Mouse (Mus musculus) midbrain, embryonic 10.5 days (tissue): ENCODE results near the gene Kcnk4. TPM values are rescaled to one million over a fixed set of nuclear protein-coding genes. Genes with fewer than 3 reads are reported as not detected.
"Not testable (repeated sequence)": the region's sequence is repeated elsewhere in the genome, so short reads cannot be mapped to it uniquely, and the experiment has no call there.

Source experiments
- DNase-seq: peaks from one replicate; pipeline ENCODE4 v3.0.0-alpha.2; 2017; ENCODE audit warnings: low spot score
- H3K27ac ChIP-seq: fragments of 300-500 bp; sonication (generic); replicated peaks from 2 replicates; pipeline ENCODE4 v1.5.1; 2016; ENCODE audit warnings: mild to moderate bottlenecking
- H3K27me3 ChIP-seq: fragments of 300-500 bp; sonication (generic); 2 replicates; pipeline ENCODE4 v1.6.1; 2016; ENCODE audit warnings: low read depth, mild to moderate bottlenecking; ENCODE audit not compliant: poor library complexity, severe bottlenecking
- H3K36me3 ChIP-seq: fragments of 300-500 bp; sonication (generic); 2 replicates; pipeline ENCODE4 v1.6.1; 2016; ENCODE audit warnings: mild to moderate bottlenecking, moderate library complexity
- H3K4me1 ChIP-seq: fragments of 300-500 bp; sonication (generic); 2 replicates; pipeline ENCODE4 v1.6.1; 2016
- H3K4me3 ChIP-seq: fragments of 300-500 bp; sonication (generic); 2 replicates; pipeline ENCODE4 v1.5.1; 2016; ENCODE audit warnings: mild to moderate bottlenecking, moderate library complexity
- H3K9me3 ChIP-seq: fragments of 300-500 bp; sonication (generic); replicated peaks from 2 replicates; pipeline ENCODE4 v1.6.1; 2016; ENCODE audit warnings: mild to moderate bottlenecking
- WGBS: fragments of 180-500 bp; shearing (Covaris S2); methylation state at CpG from one replicate; pipeline ENCODE4 v1.1.7; 2016; 5-methylcytosine and 5-hydroxymethylcytosine counted together
- polyA plus RNA-seq: library from polyadenylated mRNA; unstranded; fragments of >200 nt; fragmentation: Nextera tagmentation; extraction: Ambion mirVana; gene quantifications from 2 replicates; pipeline ENCODE4 v1.2.1, GENCODE M21; 2016

Gene Kcnk4
- polyA plus RNA-seq, 1 experiment from 2014 or later, result 0.11 TPM

- WGBS, result 84% methylated on average over 4 of the region's 4 CpGs
- peaks cover 22% of the 10 kb centered on the region for H3K4me1 ChIP-seq
- no peak overlapping the region for H3K4me3 ChIP-seq
- no peak for DNase-seq
- H3K9me3 ChIP-seq, result no peaks in the 10 kb centered on the region
- H3K27ac ChIP-seq, result no peak overlapping the region
- H3K27me3 ChIP-seq, result no peaks in the 10 kb centered on the region
- peaks cover 34% of the 10 kb centered on the region for H3K36me3 ChIP-seq
Observed at GRCm38 (mm10) chr19:6915276-6915675, 19.0 kb downstream of the Kcnk4 start.

GRCm38 (mm10) chr19:6914540-6914939 lies 19.8 kb downstream of the Kcnk4 start:
- Histone ChIP-seq H3K27ac (no peak overlapping the region), H3K9me3 (no peaks in the 10 kb centered on the region), H3K36me3 (peaks cover 34% of the 10 kb centered on the region), H3K4me1 (peaks cover 15% of the 10 kb centered on the region), H3K4me3 (no peak overlapping the region), H3K27me3 (no peaks in the 10 kb centered on the region)
- WGBS, result 93% methylated on average over 9 of the region's 9 CpGs
- no peak for DNase-seq

DNA sequence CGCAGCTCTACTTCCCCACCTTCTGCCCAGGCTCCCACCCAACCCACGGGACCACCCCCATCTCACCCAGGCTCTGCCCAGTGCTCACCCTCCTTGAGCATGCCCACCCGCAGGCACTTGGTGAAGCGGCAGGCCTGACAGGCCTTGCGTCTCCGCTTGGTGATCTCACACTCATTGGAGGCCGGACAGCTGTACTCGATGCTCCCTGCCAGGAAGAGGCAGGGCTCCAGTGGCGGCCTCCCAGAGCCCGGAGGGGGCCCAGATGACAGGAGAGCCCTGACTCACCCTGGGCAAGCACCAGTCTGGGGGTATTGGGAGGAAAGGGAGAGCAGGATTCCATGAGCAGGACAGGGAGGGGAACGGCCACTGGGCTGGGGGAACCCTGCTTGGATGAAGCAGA lies 20.3 kb downstream of the Kcnk4 start:
- Histone ChIP-seq H3K4me1 (peaks cover 19% of the 10 kb centered on the region), H3K9me3 (no peaks in the 10 kb centered on the region), H3K4me3 (no peak overlapping the region), H3K27ac (no peak overlapping the region), H3K36me3 (peaks cover 34% of the 10 kb centered on the region), H3K27me3 (no peaks in the 10 kb centered on the region)
- WGBS, result 85% methylated on average over 11 of the region's 11 CpGs
- DNase-seq, result no peak

DNA sequence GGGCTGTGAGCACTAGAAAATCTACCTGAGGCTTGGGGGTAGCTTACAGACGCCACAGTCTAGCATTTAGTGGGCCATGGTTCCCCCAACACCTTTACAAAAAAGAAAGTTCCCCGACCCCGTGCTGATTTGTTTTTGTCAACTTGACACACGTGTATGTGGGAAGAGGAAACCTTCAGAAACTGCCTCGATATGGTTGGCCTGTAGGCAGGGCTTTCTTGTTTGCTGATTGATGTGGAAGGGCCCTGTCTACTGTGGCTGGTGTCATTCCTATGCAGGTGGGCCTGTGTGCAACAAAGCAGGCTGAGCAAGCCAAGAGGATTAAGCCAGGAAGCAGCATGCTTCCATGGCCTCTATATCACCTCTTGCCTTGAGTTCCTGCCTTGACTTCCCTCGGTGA lies 21.3 kb downstream of the Kcnk4 start:
- no peak overlapping the region for H3K27ac ChIP-seq
- peaks cover 34% of the 10 kb centered on the region for H3K36me3 ChIP-seq
- no peak overlapping the region for H3K4me3 ChIP-seq
- WGBS, result 92% methylated on average over 6 of the region's 6 CpGs
- no peak for DNase-seq
- H3K4me1 ChIP-seq, result peaks cover 28% of the 10 kb centered on the region
- no peaks in the 10 kb centered on the region for H3K27me3 ChIP-seq
- H3K9me3 ChIP-seq, result no peaks in the 10 kb centered on the region

DNA sequence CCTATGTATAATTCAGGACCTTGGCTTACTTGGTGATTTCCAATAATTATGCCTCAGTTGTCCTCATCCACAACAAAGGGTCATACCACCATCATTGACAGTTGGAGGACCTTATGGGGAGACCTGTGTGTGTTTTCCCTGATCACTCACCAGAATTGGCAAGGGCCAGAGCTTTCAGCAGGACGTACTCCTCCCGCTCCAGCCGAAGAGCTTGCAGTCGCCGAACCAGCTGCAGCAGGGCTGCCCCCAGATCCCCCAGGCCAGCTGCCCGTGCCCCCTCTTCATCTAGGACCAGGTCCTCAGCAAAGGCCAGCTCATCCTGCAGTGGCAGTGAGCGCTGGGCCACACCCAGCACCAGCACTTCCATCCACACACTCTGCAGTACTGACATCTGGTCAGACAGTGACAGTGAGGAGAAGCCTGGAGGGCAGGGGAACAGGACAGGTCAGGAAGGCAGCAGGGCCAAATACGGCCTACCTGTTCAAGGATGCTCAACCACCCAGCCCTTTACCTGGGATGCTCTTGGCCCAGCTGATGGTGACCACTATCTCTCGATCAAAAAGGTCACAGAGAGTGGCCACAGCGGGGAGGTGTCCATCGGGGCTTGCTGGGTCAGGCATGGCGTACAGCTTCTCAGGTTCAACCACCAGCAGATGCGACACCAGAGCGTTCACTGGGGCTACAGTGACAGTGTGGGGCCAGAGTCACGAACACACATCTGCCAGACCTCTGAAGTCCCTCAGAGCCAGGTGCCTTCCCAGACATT lies 21.9 kb downstream of the Kcnk4 start:
- H3K27ac ChIP-seq, result no peak overlapping the region
- no peaks in the 10 kb centered on the region for H3K27me3 ChIP-seq
- H3K4me3 ChIP-seq, result peak overlapping the region; percentile 2; the same call in 1 of the 2 replicates
- no peak for DNase-seq
- peaks cover 35% of the 10 kb centered on the region for H3K36me3 ChIP-seq
- peaks cover 34% of the 10 kb centered on the region for H3K4me1 ChIP-seq
- H3K9me3 ChIP-seq, result no peaks in the 10 kb centered on the region
- WGBS, result 93% methylated on average over 15 of the region's 15 CpGs

DNA sequence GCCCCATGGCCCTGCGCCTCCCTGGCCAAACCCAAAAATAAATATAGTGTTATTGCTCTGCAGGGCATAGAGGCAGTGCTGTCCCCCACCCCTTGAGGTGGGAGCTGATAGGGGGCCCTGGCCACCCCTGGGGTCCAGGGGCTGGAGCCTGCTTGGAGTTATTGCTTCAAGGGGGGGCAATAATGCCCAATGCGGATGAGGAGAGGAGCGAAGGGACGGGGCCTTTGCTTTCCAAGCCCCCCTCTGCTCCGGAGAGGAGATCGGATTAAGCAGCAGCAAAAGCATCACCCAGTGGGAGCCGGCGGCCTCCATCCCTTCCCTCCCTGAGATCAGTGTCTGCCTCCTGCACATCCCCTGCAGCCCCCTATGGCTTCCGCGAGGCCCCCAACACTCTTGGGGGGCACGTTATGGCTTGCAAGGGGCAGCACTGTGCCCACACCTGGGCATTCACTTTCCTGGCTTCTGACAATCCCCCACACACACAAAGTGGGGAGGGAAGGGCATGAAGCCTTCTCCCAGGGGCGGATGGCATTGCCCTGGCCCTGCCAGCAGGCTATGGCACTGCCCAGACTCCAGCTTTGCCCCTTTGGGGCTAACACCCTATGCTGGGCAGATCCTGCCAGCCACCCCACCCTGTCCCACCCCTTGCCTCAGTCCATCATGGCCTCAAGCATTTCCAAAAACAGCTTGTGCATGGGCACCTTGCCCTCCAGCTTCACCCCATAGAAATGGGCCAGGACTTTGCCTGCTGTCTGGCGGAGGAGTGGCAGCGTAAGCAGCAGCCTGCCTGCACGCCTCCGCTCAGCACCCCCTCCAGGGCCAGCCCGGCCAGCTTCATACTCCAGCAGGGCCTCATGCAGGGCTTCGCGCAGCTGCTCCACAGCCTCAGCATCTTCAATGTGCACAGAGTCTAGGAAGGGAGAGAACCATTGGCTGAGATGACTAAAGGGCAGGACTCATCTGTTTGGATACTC lies 22.9 kb downstream of the Kcnk4 start:
- no peaks in the 10 kb centered on the region for H3K9me3 ChIP-seq
- WGBS, result 78% methylated on average over 19 of the region's 19 CpGs
- no peaks in the 10 kb centered on the region for H3K27me3 ChIP-seq
- no peak overlapping the region for H3K27ac ChIP-seq
- H3K4me1 ChIP-seq, result peaks cover 34% of the 10 kb centered on the region
- no peak for DNase-seq
- H3K36me3 ChIP-seq, result peaks cover 45% of the 10 kb centered on the region
- H3K4me3 ChIP-seq, result peak overlapping the region; percentile 82

- WGBS, result under 1% methylated on average over 29 of the region's 30 CpGs
- Histone ChIP-seq H3K27ac (peak overlapping the region; percentile 90), H3K4me1 (peaks cover 34% of the 10 kb centered on the region), H3K4me3 (peak overlapping the region; percentile 82), H3K36me3 (peaks cover 54% of the 10 kb centered on the region)
- peak; percentile 43 for DNase-seq
- H3K9me3 ChIP-seq, H3K27me3 ChIP-seq: not testable (repeated sequence)
Observed at GRCm38 (mm10) chr19:6910306-6910705, 24.0 kb downstream of the Kcnk4 start.

DNA sequence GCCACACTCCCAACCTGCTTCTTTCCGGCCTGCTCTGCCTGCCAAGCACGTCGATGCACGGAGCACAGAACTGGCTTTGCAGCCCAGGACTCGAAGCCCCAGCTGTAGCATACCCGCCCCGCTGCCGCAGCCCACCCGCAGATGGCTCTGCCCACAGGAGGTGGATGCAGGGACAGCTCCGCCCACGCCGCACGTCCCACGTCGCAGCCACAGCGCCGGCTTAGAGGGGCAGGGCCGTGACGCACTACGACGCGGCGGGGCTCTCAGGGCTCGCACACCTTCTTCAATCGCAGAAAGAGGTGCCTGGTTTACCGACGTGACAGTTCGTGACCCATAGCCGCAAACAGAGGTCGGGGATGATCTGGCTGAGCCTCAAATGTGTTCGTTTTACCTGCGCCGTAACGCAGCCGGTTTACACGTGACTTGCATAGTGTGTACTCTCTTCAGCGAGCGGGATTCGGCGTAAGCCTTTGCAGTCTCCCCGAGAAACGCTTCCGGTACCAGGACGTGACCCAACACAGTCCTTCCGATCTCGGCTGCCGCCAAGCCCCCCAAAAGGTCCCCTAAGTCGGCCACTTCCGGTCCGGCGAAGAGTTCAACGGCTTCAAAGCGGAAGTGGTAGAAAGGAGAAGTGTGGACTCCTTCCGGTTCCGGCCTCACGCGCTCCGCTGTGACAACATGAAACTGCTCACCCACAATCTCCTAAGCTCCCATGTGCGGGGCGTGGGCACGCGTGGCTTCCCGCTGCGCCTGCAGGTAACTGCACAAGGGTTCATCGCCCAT lies 24.6 kb downstream of the Kcnk4 start, which contains the start of the genes Trmt112 and Prdx5:
TSS of gene Trmt112 (plus strand) at position 192 of the 783 bp plus-strand sequence.
TSS of gene Prdx5 (minus strand) at position 600 of the 783 bp plus-strand sequence.
- DNase-seq, result peak; percentile 93
- Histone ChIP-seq H3K27ac (peak within 1 kb of the TSS; percentile 90), H3K4me1 (peaks cover 34% of the 10 kb centered on the region), H3K27me3 (no peaks in the 10 kb centered on the region), H3K9me3 (no peaks in the 10 kb centered on the region), H3K36me3 (peaks cover 60% of the 10 kb centered on the region), H3K4me3 (peak within 1 kb of the TSS; percentile 82)
- under 1% methylated on average over 65 of the region's 65 CpGs for WGBS

DNA sequence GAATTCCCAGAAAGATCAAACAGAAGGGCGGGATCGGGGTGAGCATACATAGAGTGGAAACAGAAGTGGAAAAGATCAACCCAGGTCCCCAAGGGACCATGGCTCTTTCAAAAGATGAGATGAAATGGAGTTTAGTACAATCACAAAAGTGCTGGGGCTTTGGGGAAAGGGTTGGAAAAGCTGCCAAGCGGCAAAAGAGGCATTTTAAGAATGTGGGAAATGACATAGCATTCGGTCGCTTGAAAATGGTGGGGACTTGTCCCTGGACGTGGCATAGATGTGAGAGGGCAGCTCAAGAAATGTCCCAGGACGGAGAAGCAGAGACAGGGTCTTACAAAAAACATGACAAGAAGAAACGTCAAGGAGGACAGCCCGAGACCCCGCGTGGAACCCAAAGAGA lies 25.3 kb downstream of the Kcnk4 start:
- Histone ChIP-seq H3K27me3 (no peaks in the 10 kb centered on the region), H3K4me3 (peak overlapping the region; percentile 82), H3K27ac (peak overlapping the region; percentile 90), H3K36me3 (peaks cover 64% of the 10 kb centered on the region), H3K4me1 (peaks cover 34% of the 10 kb centered on the region), H3K9me3 (no peaks in the 10 kb centered on the region)
- WGBS, result 14% methylated on average over 11 of the region's 11 CpGs
- DNase-seq, result no peak

DNA sequence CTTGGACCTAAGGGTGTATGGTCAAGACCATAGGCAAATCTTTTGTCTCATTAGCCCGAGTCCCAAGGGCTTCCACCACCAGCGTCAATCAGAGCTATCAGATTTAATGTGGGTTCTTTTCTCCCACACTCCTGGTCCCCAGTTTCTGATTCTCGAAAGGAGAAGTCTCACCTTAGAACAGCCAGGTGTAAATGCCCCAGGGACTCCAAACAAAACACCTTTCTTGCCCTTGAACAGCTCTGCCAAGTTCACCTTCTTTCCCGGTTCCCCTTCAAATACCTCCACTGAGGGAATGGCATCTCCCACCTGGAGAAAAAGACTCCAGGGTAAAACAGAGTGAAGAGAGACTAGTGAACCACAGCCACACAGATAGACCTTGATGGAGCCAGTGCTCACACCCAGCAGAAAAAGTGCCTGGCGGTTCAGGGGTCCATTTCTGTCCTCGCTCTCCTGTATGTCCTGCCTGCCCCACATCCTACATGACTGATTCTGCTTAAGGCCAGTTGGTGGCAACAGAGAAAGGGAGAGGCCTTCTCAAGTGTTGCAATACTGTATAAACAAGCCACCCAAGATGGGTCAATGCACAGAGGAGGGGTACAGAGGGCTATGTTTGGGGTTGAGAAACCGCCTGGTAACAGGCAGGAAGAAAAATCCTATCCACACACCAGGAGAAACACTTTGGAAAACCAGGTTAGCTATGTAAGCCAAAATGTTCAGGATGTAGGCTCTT lies 26.3 kb downstream of the Kcnk4 start:
- DNase-seq, result no peak
- Histone ChIP-seq H3K27ac (no peak overlapping the region), H3K4me3 (peak overlapping the region; percentile 82), H3K36me3 (peaks cover 57% of the 10 kb centered on the region), H3K4me1 (peaks cover 34% of the 10 kb centered on the region), H3K9me3 (no peaks in the 10 kb centered on the region), H3K27me3 (no peaks in the 10 kb centered on the region)
- 88% methylated on average over 7 of the region's 7 CpGs for WGBS

- WGBS, result 92% methylated on average over 8 of the region's 8 CpGs
- H3K4me1 ChIP-seq, result peaks cover 34% of the 10 kb centered on the region
- H3K27me3 ChIP-seq, result no peaks in the 10 kb centered on the region
- no peak overlapping the region for H3K4me3 ChIP-seq
- no peak for DNase-seq
- peaks cover 48% of the 10 kb centered on the region for H3K36me3 ChIP-seq
- no peak overlapping the region for H3K27ac ChIP-seq
- no peaks in the 10 kb centered on the region for H3K9me3 ChIP-seq
Observed at GRCm38 (mm10) chr19:6907094-6907493, 27.2 kb downstream of the Kcnk4 start.

- Histone ChIP-seq H3K27me3 (no peaks in the 10 kb centered on the region), H3K36me3 (peaks cover 39% of the 10 kb centered on the region), H3K4me1 (peaks cover 28% of the 10 kb centered on the region), H3K9me3 (no peaks in the 10 kb centered on the region), H3K4me3 (no peak overlapping the region), H3K27ac (no peak overlapping the region)
- WGBS, result 85% methylated on average over 3 of the region's 3 CpGs
- no peak for DNase-seq
Observed at GRCm38 (mm10) chr19:6906199-6906598, 28.1 kb downstream of the Kcnk4 start.
